Mouse (Mus musculus): ENCODE measurements at regions not wholly inside any gene's neighbourhood (a gene's known extent, or its start where the extent isn't known, plus 50 kb on each side); places are given as distances from the start of the nearest gene placed in this dataset.

DNA sequence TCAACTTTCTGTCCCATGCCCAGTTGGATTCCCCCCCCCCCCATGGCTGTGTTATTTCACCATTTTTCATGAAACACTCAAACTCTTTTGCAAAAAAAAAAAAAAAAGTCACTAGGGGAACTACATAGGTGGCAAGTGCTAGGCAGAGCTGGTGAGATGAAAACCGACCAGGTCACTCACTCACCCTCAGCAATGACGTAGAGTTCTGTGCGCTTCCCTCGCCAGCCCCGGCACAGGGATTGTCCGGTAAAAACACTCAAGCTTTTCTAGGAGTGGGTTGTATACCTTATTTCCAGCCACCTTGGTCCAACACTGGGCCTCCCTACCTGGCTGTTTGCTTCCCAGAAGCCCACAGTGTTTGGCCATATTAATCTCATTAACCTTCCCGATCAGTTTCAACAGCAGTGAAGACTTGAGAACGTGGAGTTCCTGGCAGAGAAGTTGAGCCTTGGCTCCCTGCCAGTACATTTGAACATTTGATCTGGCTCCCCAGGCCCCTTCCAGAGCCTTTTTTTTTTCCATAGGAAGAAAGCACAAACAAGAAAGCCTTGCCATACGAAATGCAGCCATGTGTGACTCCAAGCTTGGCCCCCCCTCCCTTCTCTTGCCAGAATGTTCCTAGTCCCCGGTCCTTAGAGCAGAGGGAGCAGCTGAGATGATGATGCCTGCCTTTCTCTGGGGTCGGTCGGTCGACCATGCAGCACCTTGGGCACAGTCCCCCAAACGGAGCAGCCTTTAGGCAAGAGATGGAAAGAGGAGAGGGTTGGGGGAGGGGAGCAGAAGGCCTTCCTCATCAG, 65.9 kb upstream of the Pou3f3 start:
- intact Hi-C loops (cut with DNase I) = no loop called here
- peak; percentile 74 for DNase-seq

DNA sequence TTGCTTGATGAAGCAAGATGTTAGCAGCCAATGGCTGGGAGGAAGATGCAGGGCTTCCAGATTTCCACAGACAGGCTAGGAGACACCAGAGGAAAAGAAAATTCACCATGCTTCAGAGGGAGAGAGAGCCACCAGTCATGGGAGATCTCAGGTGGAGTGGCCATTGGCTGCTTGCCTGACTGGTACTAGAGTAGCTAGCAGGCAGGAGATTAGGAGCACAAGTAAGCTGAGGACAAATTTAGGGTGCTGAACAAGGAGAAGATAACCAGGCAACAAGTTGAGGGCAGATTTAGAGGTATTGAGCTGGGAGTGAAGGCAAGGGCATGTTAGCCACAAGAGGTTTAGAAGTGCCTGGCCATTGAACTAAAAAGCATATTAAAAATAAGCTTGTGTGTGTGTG, 63.3 kb upstream of the Pou3f3 start:
- DNase-seq = no peak
- intact Hi-C loops (cut with DNase I) = no loop called here

DNA sequence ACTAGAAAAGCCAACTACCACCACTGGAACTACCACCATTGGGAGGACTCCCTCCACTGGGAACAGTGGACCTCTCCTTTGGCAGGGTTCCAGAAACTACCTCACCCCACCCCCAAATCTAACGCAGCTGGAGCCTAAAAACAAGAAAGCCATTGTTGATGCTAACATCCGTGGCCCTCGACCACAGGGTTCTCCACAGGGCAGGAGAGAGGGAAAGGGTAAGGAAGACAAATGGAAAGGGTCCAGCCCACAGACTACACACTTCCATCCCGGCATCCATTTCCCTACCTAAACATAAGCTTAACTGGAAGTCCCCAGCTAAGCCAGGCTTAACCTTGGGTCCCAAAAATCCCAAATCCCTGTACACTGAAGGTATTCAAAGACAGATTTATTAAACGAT, 59.0 kb upstream of the Pou3f3 start:
- no peak for DNase-seq

More for the DNA sequence above, 59.0 kb upstream of the Pou3f3 start:
- intact Hi-C loops (cut with DNase I) = no loop called here
